Mouse (Mus musculus): ENCODE data around the gene Pld4. TPM values are rescaled to one million over a fixed set of nuclear protein-coding genes. Genes with fewer than 3 reads are reported as not detected.

The Pld4 gene
- total and polyA plus RNA-seq, 2 experiments from 2014 or later = 8.8 to 12.6 TPM

- H3K27me3 ChIP-seq (ENCODE audit: insufficient read depth, low read length) = no peaks in the 10 kb centered on the region
- DNase-seq (ENCODE audit: low spot score) = no peak
- H3K36me3 ChIP-seq (ENCODE audit: insufficient read depth, low read length) = no peaks in the 10 kb centered on the region
- H3K4me3 ChIP-seq (ENCODE audit: low read depth, low read length) = no peak overlapping the region
- H3K9me3 ChIP-seq (ENCODE audit: low read length) = no peaks in the 10 kb centered on the region
- H3K4me1 ChIP-seq (ENCODE audit: insufficient read depth, low read length) = no peaks in the 10 kb centered on the region
- ATAC-seq (ENCODE audit: low FRiP score) = no peak
- no peak overlapping the region for H3K4me2 ChIP-seq (ENCODE audit: low read depth, low read length, poor library complexity, severe bottlenecking)
- WGBS = 47% methylated on average over 9 of the region's 9 CpGs
- no peak overlapping the region for H3K27ac ChIP-seq (ENCODE audit: low read depth, low read length)
- no peak overlapping the region for H3K9ac ChIP-seq (replicated peaks; ENCODE audit: low read length, poor library complexity, severe bottlenecking)
- TF ChIP-seq CTCF (IDR thresholded peaks at IDR 0.05) = no peak
Observed at GRCm38 (mm10) chr12:112773366-112773765, 12.9 kb downstream of the Pld4 start.

DNA sequence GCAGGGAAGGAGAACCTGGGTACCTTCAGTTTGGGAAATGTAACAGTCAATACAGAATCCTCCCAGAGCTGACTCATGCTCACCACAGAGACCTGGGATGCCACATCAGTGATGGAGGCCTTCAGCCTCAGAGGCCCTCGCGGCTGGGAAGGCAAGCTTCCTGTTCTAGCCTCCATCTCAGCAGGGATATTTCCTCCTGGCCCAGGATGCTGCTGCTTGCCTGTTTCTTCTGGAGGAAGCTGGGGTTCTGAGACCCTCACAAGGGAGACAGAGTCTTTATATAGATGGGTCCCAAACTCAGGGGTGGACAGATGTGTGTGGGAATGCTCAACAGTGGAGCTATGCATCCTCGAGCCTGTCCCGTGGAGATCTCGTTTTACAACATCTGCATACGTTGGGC, 13.6 kb downstream of the Pld4 start:
- no peaks in the 10 kb centered on the region for H3K27me3 ChIP-seq (ENCODE audit: insufficient read depth, low read length)
- no peak for ATAC-seq (ENCODE audit: low FRiP score)
- H3K27ac ChIP-seq (ENCODE audit: low read depth, low read length) = no peak overlapping the region
- no peak overlapping the region for H3K9ac ChIP-seq (replicated peaks; ENCODE audit: low read length, poor library complexity, severe bottlenecking)
- no peak for DNase-seq (ENCODE audit: low spot score)
- H3K4me3 ChIP-seq (ENCODE audit: low read depth, low read length) = no peak overlapping the region
- H3K4me1 ChIP-seq (ENCODE audit: insufficient read depth, low read length) = no peaks in the 10 kb centered on the region
- TF ChIP-seq CTCF (IDR thresholded peaks at IDR 0.05) = no peak
- WGBS = 88% methylated on average over 6 of the region's 6 CpGs
- H3K4me2 ChIP-seq (ENCODE audit: low read depth, low read length, poor library complexity, severe bottlenecking) = no peak overlapping the region
- H3K36me3 ChIP-seq (ENCODE audit: insufficient read depth, low read length) = no peaks in the 10 kb centered on the region
- H3K9me3 ChIP-seq (ENCODE audit: low read length) = no peaks in the 10 kb centered on the region

- H3K27ac ChIP-seq (ENCODE audit: low read depth, low read length) = no peak overlapping the region
- no peak for ATAC-seq (ENCODE audit: low FRiP score)
- H3K4me3 ChIP-seq (ENCODE audit: low read depth, low read length) = no peak overlapping the region
- WGBS = 94% methylated on average over 10 of the region's 10 CpGs
- no peak overlapping the region for H3K4me2 ChIP-seq (ENCODE audit: low read depth, low read length, poor library complexity, severe bottlenecking)
- H3K4me1 ChIP-seq (ENCODE audit: insufficient read depth, low read length) = no peaks in the 10 kb centered on the region
- DNase-seq (ENCODE audit: low spot score) = no peak
- no peaks in the 10 kb centered on the region for H3K9me3 ChIP-seq (ENCODE audit: low read length)
- no peaks in the 10 kb centered on the region for H3K27me3 ChIP-seq (ENCODE audit: insufficient read depth, low read length)
- no peaks in the 10 kb centered on the region for H3K36me3 ChIP-seq (ENCODE audit: insufficient read depth, low read length)
- TF ChIP-seq CTCF (IDR thresholded peaks at IDR 0.05) = no peak
- H3K9ac ChIP-seq (replicated peaks; ENCODE audit: low read length, poor library complexity, severe bottlenecking) = no peak overlapping the region
Observed at GRCm38 (mm10) chr12:112774481-112774880, 14.0 kb downstream of the Pld4 start.

DNA sequence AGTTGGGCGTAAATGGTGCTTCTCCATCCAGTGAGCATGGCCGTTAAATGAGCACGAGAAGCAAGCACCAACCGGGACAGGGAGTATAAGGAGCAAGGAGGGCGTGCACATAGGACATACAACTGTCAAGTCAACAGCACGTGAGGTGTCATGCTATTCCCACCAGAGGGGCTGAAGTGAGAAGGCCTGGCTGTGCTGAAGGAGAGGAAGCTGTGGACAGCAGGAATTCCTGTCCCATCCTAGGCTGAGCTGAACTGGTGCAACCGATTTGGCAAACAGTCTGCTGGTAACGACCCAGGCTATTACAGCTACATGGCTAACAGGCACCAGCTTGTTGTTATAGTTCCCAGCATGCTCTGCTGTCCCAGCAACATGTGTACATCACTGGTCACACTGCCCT, 30.6 kb downstream of the Pld4 start:
- no peaks in the 10 kb centered on the region for H3K27me3 ChIP-seq (ENCODE audit: insufficient read depth, low read length)
- H3K9ac ChIP-seq (replicated peaks; ENCODE audit: low read length, poor library complexity, severe bottlenecking) = no peak overlapping the region
- no peak overlapping the region for H3K4me3 ChIP-seq (ENCODE audit: low read depth, low read length)
- H3K9me3 ChIP-seq (ENCODE audit: low read length) = no peaks in the 10 kb centered on the region
- no peak for DNase-seq (ENCODE audit: low spot score)
- no peak overlapping the region for H3K27ac ChIP-seq (ENCODE audit: low read depth, low read length)
- WGBS = 80% methylated on average over 8 of the region's 8 CpGs
- ATAC-seq (ENCODE audit: low FRiP score) = no peak
- no peak for TF ChIP-seq CTCF (IDR thresholded peaks at IDR 0.05)
- no peaks in the 10 kb centered on the region for H3K36me3 ChIP-seq (ENCODE audit: insufficient read depth, low read length)
- no peak overlapping the region for H3K4me2 ChIP-seq (ENCODE audit: low read depth, low read length, poor library complexity, severe bottlenecking)
- no peaks in the 10 kb centered on the region for H3K4me1 ChIP-seq (ENCODE audit: insufficient read depth, low read length)

GRCm38 (mm10) chr12:112793601-112794355, 33.3 kb downstream of the Pld4 start:
- no peak overlapping the region for H3K4me2 ChIP-seq (ENCODE audit: low read depth, low read length, poor library complexity, severe bottlenecking)
- H3K27me3 ChIP-seq (ENCODE audit: insufficient read depth, low read length) = no peaks in the 10 kb centered on the region
- H3K27ac ChIP-seq (ENCODE audit: low read depth, low read length) = no peak overlapping the region
- no peaks in the 10 kb centered on the region for H3K9me3 ChIP-seq (ENCODE audit: low read length)
- no peak overlapping the region for H3K4me3 ChIP-seq (ENCODE audit: low read depth, low read length)
- no peak overlapping the region for H3K9ac ChIP-seq (replicated peaks; ENCODE audit: low read length, poor library complexity, severe bottlenecking)
- no peak for DNase-seq (ENCODE audit: low spot score)
- WGBS = 70% methylated on average over 13 of the region's 13 CpGs
- TF ChIP-seq CTCF (IDR thresholded peaks at IDR 0.05) = no peak
- no peaks in the 10 kb centered on the region for H3K36me3 ChIP-seq (ENCODE audit: insufficient read depth, low read length)
- no peak for ATAC-seq (ENCODE audit: low FRiP score)
- no peaks in the 10 kb centered on the region for H3K4me1 ChIP-seq (ENCODE audit: insufficient read depth, low read length)

DNA sequence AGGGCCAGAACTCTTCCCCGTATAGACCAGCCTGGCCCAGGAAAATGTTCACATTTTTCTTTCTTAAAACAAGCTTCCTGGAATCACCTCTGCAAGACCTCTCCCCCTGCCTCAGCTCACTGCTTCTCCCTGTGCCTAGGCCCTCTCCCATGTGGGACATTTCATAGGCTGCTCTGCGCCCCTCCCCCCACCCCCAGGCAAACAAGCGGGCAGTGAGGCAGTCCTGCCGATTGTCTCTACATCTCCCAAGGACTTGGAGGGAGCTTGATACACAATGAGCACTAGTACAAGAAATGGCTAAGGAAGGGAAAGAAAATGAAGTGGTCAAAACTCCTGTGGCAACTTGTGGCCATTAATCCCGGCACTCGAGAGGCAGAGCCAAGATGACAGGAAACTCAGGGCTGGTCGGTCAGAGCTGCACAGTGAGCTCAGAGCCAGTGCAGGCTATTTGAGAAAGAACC, 33.9 kb downstream of the Pld4 start:
- 27% methylated on average over 7 of the region's 7 CpGs for WGBS
- no peak for ATAC-seq (ENCODE audit: low FRiP score)
- no peak overlapping the region for H3K4me2 ChIP-seq (ENCODE audit: low read depth, low read length, poor library complexity, severe bottlenecking)
- no peak overlapping the region for H3K9ac ChIP-seq (replicated peaks; ENCODE audit: low read length, poor library complexity, severe bottlenecking)
- no peak overlapping the region for H3K4me3 ChIP-seq (ENCODE audit: low read depth, low read length)
- no peaks in the 10 kb centered on the region for H3K4me1 ChIP-seq (ENCODE audit: insufficient read depth, low read length)
- no peaks in the 10 kb centered on the region for H3K27me3 ChIP-seq (ENCODE audit: insufficient read depth, low read length)
- H3K9me3 ChIP-seq (ENCODE audit: low read length) = no peaks in the 10 kb centered on the region
- no peak overlapping the region for H3K27ac ChIP-seq (ENCODE audit: low read depth, low read length)
- TF ChIP-seq CTCF (IDR thresholded peaks at IDR 0.05) = no peak
- DNase-seq (ENCODE audit: low spot score) = no peak
- no peaks in the 10 kb centered on the region for H3K36me3 ChIP-seq (ENCODE audit: insufficient read depth, low read length)
